Mouse (Mus musculus) testis, adult 2 months (tissue): ENCODE results near the gene Prr5.

Experiments
- CTCF ChIP-seq: fragments of 200-500 bp; IDR thresholded peaks from 2 replicates; pipeline ENCODE4 v1.5.1; 2012; ENCODE audit warnings: low read depth, mild to moderate bottlenecking, inconsistent platforms, low read length, moderate library complexity; ENCODE audit not compliant: control insufficient read depth, insufficient read depth, insufficient replicate concordance
- POLR2A ChIP-seq: fragments of 200-500 bp; IDR thresholded peaks from 2 replicates; pipeline ENCODE4 v1.6.1; 2012; ENCODE audit warnings: low read depth, mild to moderate bottlenecking, inconsistent platforms, low read length, moderate library complexity; ENCODE audit not compliant: control insufficient read depth

DNA sequence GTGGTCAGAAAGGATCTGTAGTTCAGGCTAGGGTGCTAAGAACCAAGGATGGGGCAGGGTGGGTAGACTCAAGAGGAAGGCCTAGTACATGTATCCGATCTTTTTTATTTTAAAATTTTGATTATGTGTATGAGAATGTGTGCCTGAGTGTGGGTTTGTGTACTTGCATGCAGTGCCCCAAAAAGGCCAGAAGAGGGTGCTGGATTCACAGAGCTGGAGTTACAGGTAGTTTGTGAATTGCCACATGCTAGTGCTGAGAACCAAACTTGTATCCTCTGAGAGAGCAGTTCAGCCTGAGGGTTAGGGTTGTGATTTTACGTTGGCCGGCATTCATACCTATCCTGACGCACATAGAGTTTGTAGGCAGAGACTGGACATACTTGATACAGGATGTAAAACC lies 9.7 kb downstream of the Prr5 start:
- TF ChIP-seq CTCF (peak; percentile 25; the same call in 1 of the 2 replicates), POLR2A (no peak)
